Mouse (Mus musculus) layer of hippocampus, adult 2 months (tissue): Measurements from ENCODE around the gene Mrps23. TPM values are rescaled to one million over a fixed set of nuclear protein-coding genes. Genes with fewer than 3 reads are reported as not detected.
A peak's percentile ranks its signal among the peaks of the same experiment; 100 is the strongest.
"Not testable (repeated sequence)": the region's sequence is repeated elsewhere in the genome, so short reads cannot be mapped to it uniquely, and the experiment has no call there.

Source experiments
- DNase-seq, 2 experiments: peaks; one replicate each; pipeline ENCODE4 v3.0.0; 2022; ENCODE audit warnings: low spot score in 2 of 2
- H3K27ac ChIP-seq: fragments of 200-600 bp; 2 replicates; pipeline ENCODE4 v1.8.1; 2022
- H3K4me3 ChIP-seq: fragments of 200-600 bp; 2 replicates; pipeline ENCODE4 v1.8.1; 2022; ENCODE audit warnings: mild to moderate bottlenecking
- CTCF ChIP-seq: fragments of 200-600 bp; conservative IDR thresholded peaks from 2 replicates; pipeline ENCODE4 v1.8.1; 2022; ENCODE audit warnings: antibody characterized with exemption, mild to moderate bottlenecking, moderate library complexity
- total RNA-seq, 2 experiments: library from RNA; stranded (reverse); gene quantifications; 2 replicates each; pipeline ENCODE4 v1.2.3; 2021

Mrps23 gene
- total RNA-seq, 2 experiments from 2014 or later = 64.9 to 65.6 TPM

GRCm38 (mm10) chr11:88201172-88201571 is 3.0 kb upstream of the Mrps23 start:
- DNase-seq = no peak
- H3K4me3 ChIP-seq = no peak overlapping the region
- H3K27ac ChIP-seq = no peak overlapping the region
- TF ChIP-seq CTCF = no peak

- no peak for DNase-seq
- TF ChIP-seq CTCF = no peak
- Histone ChIP-seq H3K27ac (no peak overlapping the region), H3K4me3 (no peak overlapping the region)
These were observed 2.1 kb upstream of the Mrps23 start for GRCm38 (mm10) chr11:88202077-88202476.

- Histone ChIP-seq H3K27ac (peak overlapping the region; percentile 91), H3K4me3 (peak overlapping the region; percentile 86)
- no peak for DNase-seq
- TF ChIP-seq CTCF = no peak
These were observed 593 bp downstream of the Mrps23 start for GRCm38 (mm10) chr11:88204593-88205368.

- H3K4me3 ChIP-seq, DNase-seq, H3K27ac ChIP-seq: not testable (repeated sequence)
- peak; percentile 70 for TF ChIP-seq CTCF
These were observed 2.4 kb downstream of the Mrps23 start for GRCm38 (mm10) chr11:88206576-88206975.

GRCm38 (mm10) chr11:88207697-88208096 is 3.5 kb downstream of the Mrps23 start:
- H3K4me3 ChIP-seq = no peak overlapping the region
- TF ChIP-seq CTCF = no peak

GRCm38 (mm10) chr11:88211824-88212582 is 7.8 kb downstream of the Mrps23 start:
- DNase-seq = no peak
- no peak overlapping the region for H3K4me3 ChIP-seq
- no peak for TF ChIP-seq CTCF
- H3K27ac ChIP-seq = no peak overlapping the region

More at GRCm38 (mm10) chr11:88207697-88208096, 3.5 kb downstream of the Mrps23 start:
- H3K27ac ChIP-seq = no peak overlapping the region
- DNase-seq = no peak

GRCm38 (mm10) chr11:88213757-88214156 is 9.6 kb downstream of the Mrps23 start:
- no peak overlapping the region for H3K27ac ChIP-seq
- no peak for TF ChIP-seq CTCF
- H3K4me3 ChIP-seq = no peak overlapping the region
- no peak for DNase-seq

GRCm38 (mm10) chr11:88214881-88215831 is 11.0 kb downstream of the Mrps23 start:
- TF ChIP-seq CTCF = no peak
- H3K4me3 ChIP-seq = peak overlapping the region; percentile 48

GRCm38 (mm10) chr11:88216231-88216685 is 12.1 kb downstream of the Mrps23 start:
- peak overlapping the region; percentile 48 for H3K4me3 ChIP-seq
- DNase-seq = peak; percentile 48 to 75
- H3K27ac ChIP-seq = peak overlapping the region; percentile 89
- peak; percentile 100 for TF ChIP-seq CTCF

More at GRCm38 (mm10) chr11:88214881-88215831, 11.0 kb downstream of the Mrps23 start:
- peak overlapping the region; percentile 89 for H3K27ac ChIP-seq
- peak; percentile 60 to 82 for DNase-seq

GRCm38 (mm10) chr11:88218155-88218554 is 14.0 kb downstream of the Mrps23 start:
- no peak for TF ChIP-seq CTCF
- H3K4me3 ChIP-seq = no peak overlapping the region
- H3K27ac ChIP-seq = no peak overlapping the region
- no peak for DNase-seq

- TF ChIP-seq CTCF = no peak
- Histone ChIP-seq H3K4me3 (no peak overlapping the region), H3K27ac (no peak overlapping the region)
- no peak for DNase-seq
These were observed 14.4 kb downstream of the Mrps23 start for GRCm38 (mm10) chr11:88218586-88218985.

- DNase-seq = no peak
- H3K4me3 ChIP-seq = no peak overlapping the region
- TF ChIP-seq CTCF = no peak
- no peak overlapping the region for H3K27ac ChIP-seq
These were observed 17.8 kb downstream of the Mrps23 start for GRCm38 (mm10) chr11:88221929-88222475.
